Mouse (Mus musculus): Measurements from ENCODE around the gene Zfp605. TPM values are rescaled to one million over a fixed set of nuclear protein-coding genes. Genes with fewer than 3 reads are reported as not detected.
"Not testable (repeated sequence)": the region's sequence is repeated elsewhere in the genome, so short reads cannot be mapped to it uniquely, and the experiment has no call there.

The Zfp605 gene
- 4.5 and 4.8 TPM in 2 replicates for polyA plus RNA-seq (2015; fragmentation: Nextera tagmentation; extraction: Ambion mirVana)

DNA sequence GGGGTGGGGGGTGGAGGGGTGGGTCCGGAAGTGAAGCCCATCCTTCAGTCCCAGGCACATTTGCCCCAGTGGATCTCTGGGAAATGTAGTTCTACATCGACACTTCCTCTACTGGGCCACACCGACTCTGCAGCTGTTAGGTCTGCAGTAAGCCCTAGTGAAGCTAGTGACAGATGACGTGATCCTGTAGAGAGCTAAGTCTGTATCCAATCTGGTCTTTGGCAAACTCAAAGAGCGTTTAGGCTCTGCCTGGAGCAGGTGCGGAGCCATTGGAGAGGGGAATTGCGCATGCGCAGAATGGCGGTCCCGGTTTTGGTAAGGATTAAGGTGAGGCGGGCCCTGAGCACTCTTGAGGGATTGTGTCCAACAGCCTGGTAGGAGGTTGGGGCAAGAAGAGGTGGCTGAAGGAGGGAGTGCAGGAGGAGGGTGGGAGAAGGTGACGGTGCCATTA lies at the start of gene Zfp605:
TSS of gene Zfp605 (plus strand) at position 102 of the 451 bp plus-strand sequence.
- H3K9ac ChIP-seq = peak within 1 kb of the TSS; percentile 58
- ATAC-seq (ENCODE audit: insufficient number of reproducible peaks, low FRiP score, low TSS enrichment, low read depth) = peak; percentile 42
- peak within 1 kb of the TSS; percentile 67 for H3K4me2 ChIP-seq (replicated peaks)
- H3K27me3 ChIP-seq = no peaks in the 10 kb centered on the region
- H3K36me3 ChIP-seq = peaks cover 37% of the 10 kb centered on the region
- H3K4me3 ChIP-seq (replicated peaks) = peak within 1 kb of the TSS; percentile 69
- peak within 1 kb of the TSS; percentile 78 for H3K27ac ChIP-seq (replicated peaks)
- 2% methylated on average over 12 of the region's 12 CpGs for WGBS
- peaks cover 15% of the 10 kb centered on the region for H3K4me1 ChIP-seq
- 0 out of 2 replicates have a peak, but pooled peaks cover 3% of the 10 kb centered on the region for H3K9me3 ChIP-seq (replicated peaks)

DNA sequence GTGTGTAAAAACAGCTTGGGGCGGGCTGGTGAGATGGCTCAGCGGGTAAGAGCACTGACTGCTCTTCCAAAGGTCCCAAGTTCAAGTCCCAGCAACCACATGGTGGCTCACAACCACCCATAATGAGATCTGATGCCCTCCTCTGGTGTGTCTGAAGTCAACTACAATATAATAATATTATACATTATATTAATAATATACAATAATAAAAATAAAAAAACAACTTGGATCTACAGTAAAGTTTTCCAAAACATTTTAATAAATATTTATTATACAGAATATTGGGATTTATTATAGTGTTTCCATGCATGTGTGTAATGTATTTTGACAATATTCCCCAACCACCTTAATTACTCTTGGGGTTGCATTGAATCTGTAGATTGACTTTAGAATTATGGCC lies 37.5 kb upstream of the Zfp605 start, which contains the start of gene Gm17655:
TSS of gene Gm17655 (minus strand) at position 101 of the 400 bp plus-strand sequence.
- not testable (repeated sequence) for ATAC-seq (ENCODE audit: insufficient number of reproducible peaks, low FRiP score, low TSS enrichment, low read depth); H3K36me3 ChIP-seq; H3K4me3 ChIP-seq (replicated peaks); H3K4me1 ChIP-seq; H3K27me3 ChIP-seq; H3K9ac ChIP-seq; H3K27ac ChIP-seq (replicated peaks); H3K4me2 ChIP-seq (replicated peaks)
- H3K9me3 ChIP-seq (replicated peaks) = peaks cover 18% of the 10 kb centered on the region
- WGBS = 96% methylated on average over 2 of the region's 2 CpGs

DNA sequence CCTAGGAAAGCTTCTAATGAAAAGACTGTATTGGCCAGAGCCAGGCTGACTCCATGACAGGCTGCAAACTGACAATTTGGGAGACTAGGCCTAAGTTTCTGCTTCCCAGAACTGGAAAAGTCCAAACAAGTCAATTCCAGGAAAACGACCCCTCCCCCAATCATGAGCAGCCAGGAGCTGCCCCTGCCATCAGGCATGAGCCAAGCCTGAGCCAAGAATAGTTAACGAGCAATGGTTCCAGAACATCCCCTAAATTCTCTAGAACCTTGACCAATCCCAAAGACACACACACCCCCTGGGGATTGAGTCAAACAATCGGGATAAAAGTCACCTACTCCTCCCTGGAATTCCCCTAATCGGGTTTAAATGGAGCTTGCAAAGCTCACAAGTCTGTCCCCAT lies 26.9 kb upstream of the Zfp605 start:
- no peak overlapping the region for H3K4me2 ChIP-seq (replicated peaks)
- ATAC-seq (ENCODE audit: insufficient number of reproducible peaks, low FRiP score, low TSS enrichment, low read depth) = no peak
- no peaks in the 10 kb centered on the region for H3K27me3 ChIP-seq
- WGBS = 78% methylated on average over 4 of the region's 4 CpGs
- H3K4me3 ChIP-seq (replicated peaks) = no peak overlapping the region
- H3K4me1 ChIP-seq = no peaks in the 10 kb centered on the region
- H3K9ac ChIP-seq = no peak overlapping the region
- no peak overlapping the region for H3K27ac ChIP-seq (replicated peaks)
- no peaks in the 10 kb centered on the region for H3K36me3 ChIP-seq
- H3K9me3 ChIP-seq (replicated peaks) = 0 out of 2 replicates have a peak, but pooled peaks cover 16% of the 10 kb centered on the region

DNA sequence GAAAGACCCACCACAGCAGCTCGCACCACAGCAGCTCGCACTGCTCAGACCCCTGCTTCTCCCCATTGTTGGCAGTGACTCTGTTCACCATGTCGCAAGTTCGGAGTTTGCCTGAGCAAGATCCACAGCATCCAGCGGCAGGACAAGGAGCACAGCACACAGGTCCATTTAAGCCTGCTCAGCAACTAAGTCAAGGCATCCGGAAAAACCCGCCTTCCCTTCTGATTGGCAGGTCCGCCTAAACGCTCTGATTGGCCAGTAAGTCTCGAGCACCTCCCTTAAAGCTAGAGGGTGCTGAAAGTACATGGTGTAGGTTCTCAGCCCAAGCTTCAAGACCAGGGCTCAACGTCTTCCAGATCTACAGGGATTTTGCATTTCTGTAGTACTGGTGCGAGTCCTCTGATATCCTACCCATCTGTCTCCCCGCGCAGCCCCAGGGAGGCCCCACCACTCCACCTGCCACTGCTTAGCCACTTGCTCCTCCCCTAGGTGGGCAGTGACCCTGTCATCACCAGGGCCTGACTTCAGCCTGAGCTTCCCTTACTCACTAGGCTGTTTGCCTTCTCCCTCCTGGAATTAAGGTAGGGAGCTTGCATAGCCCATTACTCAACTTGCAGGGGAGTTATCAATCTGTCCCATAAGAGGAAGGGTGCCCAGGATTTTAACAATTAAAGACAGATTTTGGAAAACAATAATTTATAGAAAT lies 23.6 kb upstream of the Zfp605 start:
- Histone ChIP-seq H3K4me3 (replicated peaks) (no peak overlapping the region), H3K9ac (no peak overlapping the region), H3K4me1 (no peaks in the 10 kb centered on the region), H3K4me2 (replicated peaks) (no peak overlapping the region), H3K9me3 (replicated peaks) (0 out of 2 replicates have a peak, but pooled peaks cover under 1% of the 10 kb centered on the region), H3K36me3 (no peaks in the 10 kb centered on the region), H3K27me3 (no peaks in the 10 kb centered on the region), H3K27ac (replicated peaks) (no peak overlapping the region)
- no peak for ATAC-seq (ENCODE audit: insufficient number of reproducible peaks, low FRiP score, low TSS enrichment, low read depth)
- WGBS = 31% methylated on average over 14 of the region's 14 CpGs

DNA sequence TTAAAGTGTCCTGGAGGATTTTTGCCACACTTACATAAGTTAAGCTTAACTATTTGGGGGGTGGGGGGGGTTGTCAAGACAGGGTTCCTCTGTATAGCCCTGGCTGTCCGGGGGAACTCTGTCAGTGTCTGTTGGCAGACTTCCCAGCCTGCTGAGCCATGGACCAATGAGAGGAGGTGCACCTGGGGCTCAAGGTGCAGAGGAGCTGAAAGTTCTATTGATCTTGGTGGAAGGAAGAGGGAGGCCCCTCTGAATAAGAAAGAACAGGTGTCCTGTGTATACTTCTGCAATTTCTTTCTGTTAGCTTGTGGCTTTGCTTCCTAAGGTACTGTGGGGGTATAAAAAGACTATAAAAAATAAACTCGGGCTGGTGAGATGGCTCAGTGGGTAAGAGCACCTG lies 18.3 kb upstream of the Zfp605 start:
- Histone ChIP-seq H3K9ac (no peak overlapping the region), H3K27ac (replicated peaks) (no peak overlapping the region), H3K4me2 (replicated peaks) (no peak overlapping the region), H3K4me1 (peaks cover 3% of the 10 kb centered on the region), H3K4me3 (replicated peaks) (no peak overlapping the region), H3K36me3 (no peaks in the 10 kb centered on the region), H3K27me3 (no peaks in the 10 kb centered on the region), H3K9me3 (replicated peaks) (no peaks in the 10 kb centered on the region)
- 69% methylated on average over 2 of the region's 2 CpGs for WGBS
- no peak for ATAC-seq (ENCODE audit: insufficient number of reproducible peaks, low FRiP score, low TSS enrichment, low read depth)

DNA sequence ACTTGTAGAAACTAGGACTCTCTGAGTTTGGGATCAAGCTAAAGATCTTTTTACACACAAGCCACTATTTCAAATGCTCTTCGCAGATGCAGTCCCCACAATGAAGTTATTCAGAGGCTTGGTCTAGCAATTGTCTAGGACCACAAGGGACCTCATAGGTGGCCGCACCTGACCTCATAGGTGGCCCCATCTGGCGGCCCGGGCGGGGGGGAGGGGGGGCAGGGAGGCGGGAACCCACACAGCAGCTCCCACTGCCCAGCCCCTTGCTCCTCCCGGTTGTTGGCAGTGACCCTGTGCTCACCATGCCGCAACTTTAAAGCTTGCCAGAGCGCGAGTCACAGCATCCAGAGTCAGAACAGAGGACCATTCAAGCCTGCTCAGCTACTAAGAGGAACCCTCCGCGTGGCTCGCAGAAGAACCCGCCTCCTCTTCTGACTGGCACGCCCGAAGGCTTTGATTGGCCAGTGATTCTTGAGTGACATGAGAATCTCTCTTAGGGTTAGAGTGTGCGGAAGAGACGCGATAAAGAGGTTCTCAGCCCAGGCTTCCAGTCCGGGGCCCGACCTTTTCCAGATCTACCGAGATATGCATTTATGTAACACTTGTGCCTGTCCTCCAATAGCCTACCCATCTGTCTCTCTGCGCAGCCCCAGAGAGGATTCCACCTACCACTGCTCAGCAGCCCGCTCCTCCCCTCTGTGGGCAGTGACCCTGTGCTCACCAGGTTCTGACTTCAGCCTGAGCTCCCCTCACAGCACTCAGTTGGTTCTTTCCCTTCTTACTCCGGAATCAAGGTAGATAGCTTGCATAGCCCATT lies 15.7 kb upstream of the Zfp605 start, which contains the start of gene Gm35315:
TSS of gene Gm35315 (minus strand) at position 391 of the 817 bp plus-strand sequence.
- ATAC-seq (ENCODE audit: insufficient number of reproducible peaks, low FRiP score, low TSS enrichment, low read depth) = peak; percentile 93
- Histone ChIP-seq H3K36me3 (no peaks in the 10 kb centered on the region), H3K9me3 (replicated peaks) (no peaks in the 10 kb centered on the region), H3K9ac (peak within 1 kb of the TSS; percentile 29), H3K27ac (replicated peaks) (peak within 1 kb of the TSS; percentile 56), H3K4me3 (replicated peaks) (peak within 1 kb of the TSS; percentile 56), H3K4me1 (peaks cover 3% of the 10 kb centered on the region), H3K27me3 (no peaks in the 10 kb centered on the region), H3K4me2 (replicated peaks) (peak within 1 kb of the TSS; percentile 76)
- WGBS = 1% methylated on average over 24 of the region's 25 CpGs

DNA sequence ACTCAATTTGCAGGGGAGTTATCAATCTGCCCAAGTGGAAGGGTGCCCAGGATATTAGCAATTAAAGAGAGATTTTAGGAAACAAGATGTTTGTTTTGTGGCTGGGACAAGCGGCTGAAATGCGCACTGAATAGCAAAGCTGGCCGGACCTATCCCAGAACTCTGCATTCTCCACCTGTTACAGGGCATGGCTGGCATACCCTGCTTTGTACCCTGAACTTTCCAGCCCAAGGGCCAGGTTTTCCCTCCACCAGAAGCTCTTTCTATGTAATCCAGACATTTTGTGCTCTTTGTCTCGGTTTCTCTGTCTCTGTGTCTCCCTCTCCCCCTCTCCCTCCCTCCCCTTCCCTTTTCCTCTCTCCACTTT lies 15.1 kb upstream of the Zfp605 start:
- Histone ChIP-seq H3K4me2 (replicated peaks) (peak overlapping the region; percentile 76), H3K9ac (peak overlapping the region; percentile 13; the same call in 1 of the 2 replicates), H3K27ac (replicated peaks) (peak overlapping the region; percentile 56), H3K4me3 (replicated peaks) (peak overlapping the region; percentile 56), H3K36me3 (no peaks in the 10 kb centered on the region), H3K9me3 (replicated peaks) (no peaks in the 10 kb centered on the region), H3K27me3 (no peaks in the 10 kb centered on the region), H3K4me1 (peaks cover 4% of the 10 kb centered on the region)
- 5% methylated on average over 4 of the region's 4 CpGs for WGBS
- no peak for ATAC-seq (ENCODE audit: insufficient number of reproducible peaks, low FRiP score, low TSS enrichment, low read depth)

DNA sequence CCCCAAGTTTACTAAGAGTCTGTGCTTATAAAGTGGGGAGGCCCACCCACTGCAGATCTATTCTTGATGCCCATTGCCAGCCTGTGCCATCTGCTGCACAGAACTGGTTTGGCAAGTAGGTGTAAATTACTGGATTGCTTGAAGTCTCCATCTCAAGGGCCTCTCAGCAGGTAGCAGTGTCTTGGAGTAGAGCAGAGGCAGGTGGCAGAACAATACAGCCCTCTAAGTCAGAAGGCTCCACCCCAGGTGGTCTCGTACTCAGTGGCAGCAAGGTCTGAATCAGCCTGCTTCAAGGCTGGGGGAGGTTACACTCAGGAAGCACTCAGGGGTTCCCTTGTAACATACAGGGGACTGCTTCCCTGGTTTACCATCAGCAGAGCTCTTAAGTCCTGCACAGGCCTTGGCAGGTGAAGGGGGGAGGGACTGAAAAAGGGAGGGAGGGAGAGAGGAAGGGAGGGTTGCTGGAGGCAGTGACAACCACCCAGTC lies 10.9 kb upstream of the Zfp605 start:
- 22% methylated on average over 1 of the region's 1 CpGs for WGBS
- Histone ChIP-seq H3K4me1 (peaks cover 29% of the 10 kb centered on the region), H3K27me3 (no peaks in the 10 kb centered on the region), H3K4me2 (replicated peaks) (no peak overlapping the region), H3K36me3 (peaks cover 12% of the 10 kb centered on the region), H3K9me3 (replicated peaks) (no peaks in the 10 kb centered on the region), H3K27ac (replicated peaks) (peak overlapping the region; percentile 17), H3K4me3 (replicated peaks) (no peak overlapping the region), H3K9ac (no peak overlapping the region)
- no peak for ATAC-seq (ENCODE audit: insufficient number of reproducible peaks, low FRiP score, low TSS enrichment, low read depth)

DNA sequence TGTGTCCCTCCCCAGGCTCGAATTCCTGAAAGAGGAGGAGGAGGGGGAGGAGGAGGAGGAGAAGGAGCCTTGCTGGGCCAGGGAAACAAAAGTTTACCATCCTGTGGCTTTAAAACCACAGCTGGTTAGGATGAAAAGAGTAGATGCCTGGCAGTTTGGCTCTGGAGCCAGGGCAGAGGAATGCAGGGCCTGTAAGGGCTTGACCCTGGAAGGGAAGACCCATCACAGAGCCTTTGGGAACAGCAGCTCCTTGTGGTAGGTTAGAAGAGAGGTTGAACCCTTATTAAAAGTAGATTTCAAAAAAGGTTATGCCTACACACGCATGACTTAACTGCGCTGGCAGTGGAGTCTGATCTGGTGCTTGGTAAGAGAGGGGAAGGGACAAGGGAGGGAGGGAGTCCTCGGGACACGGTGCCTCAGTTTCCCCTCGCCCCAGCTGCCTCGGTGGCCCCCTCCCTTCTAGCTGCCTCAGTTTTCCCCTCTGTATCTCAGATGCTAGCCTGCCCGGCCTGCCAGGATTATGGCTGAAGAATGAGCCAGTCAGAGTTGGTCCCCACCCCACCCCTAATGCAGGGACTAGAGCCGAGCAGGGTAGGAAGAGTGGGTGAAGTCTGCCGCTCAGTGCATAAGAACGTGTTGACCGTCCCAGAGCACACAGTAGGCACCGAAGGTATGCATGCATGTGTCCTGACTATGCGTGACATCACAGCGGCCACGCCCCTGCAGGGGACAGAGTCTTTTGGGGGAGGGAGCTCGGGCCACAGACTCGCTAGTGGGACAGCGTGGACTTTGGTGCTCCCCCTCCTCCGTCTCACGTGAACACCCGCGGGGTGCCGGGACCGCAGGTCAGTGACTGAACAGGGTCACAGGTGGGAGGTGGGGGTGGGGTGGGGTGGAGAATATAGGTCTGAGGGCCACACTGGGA lies 10.0 kb upstream of the Zfp605 start, which contains the start of gene Plcxd1:
TSS of gene Plcxd1 (plus strand) at position 314 of the 925 bp plus-strand sequence.
- Histone ChIP-seq H3K4me3 (replicated peaks) (peak within 1 kb of the TSS; percentile 38), H3K9me3 (replicated peaks) (no peaks in the 10 kb centered on the region), H3K27ac (replicated peaks) (peak within 1 kb of the TSS; percentile 17), H3K9ac (no peak within 1 kb of the TSS), H3K4me1 (peaks cover 26% of the 10 kb centered on the region), H3K36me3 (peaks cover 21% of the 10 kb centered on the region), H3K27me3 (no peaks in the 10 kb centered on the region), H3K4me2 (replicated peaks) (peak within 1 kb of the TSS; percentile 83)
- WGBS = 6% methylated on average over 25 of the region's 25 CpGs
- ATAC-seq (ENCODE audit: insufficient number of reproducible peaks, low FRiP score, low TSS enrichment, low read depth) = peak; percentile 35; the same call in 1 of the 2 replicates

DNA sequence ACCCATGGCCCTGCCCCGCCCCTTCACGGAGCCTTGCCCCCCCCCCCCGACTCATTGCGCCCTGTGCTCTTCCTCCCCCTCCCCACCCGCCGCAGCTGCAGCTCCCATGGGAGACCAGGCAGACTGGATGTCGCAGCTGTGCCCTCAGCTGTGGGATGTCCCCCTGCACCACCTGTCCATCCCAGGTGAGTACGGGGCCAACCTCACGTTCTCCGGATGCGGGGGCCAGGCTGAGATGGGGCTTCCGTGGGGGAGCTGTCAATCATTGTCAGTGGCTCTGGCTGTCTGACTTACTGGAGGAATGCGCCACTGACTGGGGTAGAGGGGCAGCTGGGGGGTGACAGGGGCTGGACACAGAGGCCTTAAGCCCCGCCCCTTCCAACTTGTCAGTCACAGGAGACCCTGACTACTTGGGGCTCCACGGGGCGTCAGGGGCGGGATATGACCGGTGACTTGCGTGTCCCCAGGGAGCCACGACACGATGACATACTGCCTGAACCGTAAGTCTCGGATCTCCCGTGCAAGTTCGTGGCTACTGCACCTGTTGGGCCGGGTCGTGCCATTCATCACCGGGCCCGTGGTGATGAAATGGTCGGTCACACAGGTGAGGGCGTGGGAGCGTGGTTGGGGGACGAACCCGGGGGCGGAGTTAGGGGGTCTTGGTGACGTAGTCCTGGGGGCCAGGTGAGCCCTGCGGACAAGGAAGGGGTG lies 8.8 kb upstream of the Zfp605 start:
- no peak for ATAC-seq (ENCODE audit: insufficient number of reproducible peaks, low FRiP score, low TSS enrichment, low read depth)
- 0 out of 2 replicates have a peak, but pooled peaks cover 3% of the 10 kb centered on the region for H3K9me3 ChIP-seq (replicated peaks)
- H3K4me1 ChIP-seq = peaks cover 26% of the 10 kb centered on the region
- no peaks in the 10 kb centered on the region for H3K27me3 ChIP-seq
- peak overlapping the region; percentile 83 for H3K4me2 ChIP-seq (replicated peaks)
- under 1% methylated on average over 29 of the region's 37 CpGs for WGBS
- peaks cover 33% of the 10 kb centered on the region for H3K36me3 ChIP-seq
- no peak overlapping the region for H3K27ac ChIP-seq (replicated peaks)
- H3K4me3 ChIP-seq (replicated peaks) = peak overlapping the region; percentile 38
- no peak overlapping the region for H3K9ac ChIP-seq
